Mouse (Mus musculus) embryonic facial prominence, embryonic 14.5 days (tissue): ENCODE measurements around the gene Rsph14. TPM values are rescaled to one million over a fixed set of nuclear protein-coding genes. Genes with fewer than 3 reads are reported as not detected.
"Not testable (repeated sequence)": the region's sequence is repeated elsewhere in the genome, so short reads cannot be mapped to it uniquely, and the experiment has no call there.

Experiments used
- ATAC-seq: fragments of 200-750 bp; cut with Nextera tagmentation; 2 replicates; pipeline ENCODE4 v1.8.0; 2017; ENCODE audit warnings: low read depth, moderate number of reproducible peaks, moderate TSS enrichment
- DNase-seq: peaks from one replicate; pipeline ENCODE4 v3.0.0-alpha.2; 2015; ENCODE audit warnings: low spot score
- H3K27ac ChIP-seq: fragments of 300-500 bp; sonication (generic); replicated peaks from 2 replicates; pipeline ENCODE4 v1.5.1; 2014; ENCODE audit warnings: low read depth, mild to moderate bottlenecking, low read length, moderate library complexity
- H3K27me3 ChIP-seq: fragments of 300-500 bp; sonication (generic); replicated peaks from 2 replicates; pipeline ENCODE4 v1.6.1; 2014; ENCODE audit warnings: low read length; ENCODE audit not compliant: control insufficient read depth, insufficient read depth
- H3K36me3 ChIP-seq: fragments of 300-500 bp; sonication (generic); 2 replicates; pipeline ENCODE4 v1.6.1; 2014; ENCODE audit warnings: low read length, mixed read lengths; ENCODE audit not compliant: control insufficient read depth, insufficient read depth
- H3K4me1 ChIP-seq: fragments of 300-500 bp; sonication (generic); 2 replicates; pipeline ENCODE4 v1.6.1; 2014; ENCODE audit warnings: antibody characterized with exemption, low read length; ENCODE audit not compliant: control insufficient read depth, insufficient read depth
- H3K4me2 ChIP-seq: fragments of 300-500 bp; sonication (generic); 2 replicates; pipeline ENCODE4 v1.6.1; 2014; ENCODE audit warnings: low read depth, mild to moderate bottlenecking, low read length, moderate library complexity, mixed read lengths
- H3K4me3 ChIP-seq: fragments of 300-500 bp; sonication (generic); 2 replicates; pipeline ENCODE4 v1.5.1; 2014; ENCODE audit warnings: low read depth, mild to moderate bottlenecking, low read length
- H3K9ac ChIP-seq: fragments of 300-500 bp; sonication (generic); 2 replicates; pipeline ENCODE4 v1.6.1; 2014; ENCODE audit warnings: low read depth, mild to moderate bottlenecking, low read length, moderate library complexity, mixed read lengths
- H3K9me3 ChIP-seq: fragments of 300-500 bp; sonication (generic); 2 replicates; pipeline ENCODE4 v1.6.1; 2016; ENCODE audit warnings: low read length; ENCODE audit not compliant: control insufficient read depth
- WGBS: fragments of 180-500 bp; shearing (Covaris S2); extraction: QIAGEN DNeasy Blood & Tissue Kit; methylation state at CpG from one replicate; pipeline ENCODE4 v1.1.7; 2014; 5-methylcytosine and 5-hydroxymethylcytosine counted together
- polyA plus RNA-seq: library from polyadenylated mRNA; unstranded; fragments of >200 nt; fragmentation: Nextera tagmentation; extraction: Ambion mirVana; gene quantifications from 2 replicates; pipeline ENCODE4 v1.2.1, GENCODE M21; 2014

Gene Rsph14
- polyA plus RNA-seq, 1 experiment from 2014 or later: 2.4 TPM

DNA sequence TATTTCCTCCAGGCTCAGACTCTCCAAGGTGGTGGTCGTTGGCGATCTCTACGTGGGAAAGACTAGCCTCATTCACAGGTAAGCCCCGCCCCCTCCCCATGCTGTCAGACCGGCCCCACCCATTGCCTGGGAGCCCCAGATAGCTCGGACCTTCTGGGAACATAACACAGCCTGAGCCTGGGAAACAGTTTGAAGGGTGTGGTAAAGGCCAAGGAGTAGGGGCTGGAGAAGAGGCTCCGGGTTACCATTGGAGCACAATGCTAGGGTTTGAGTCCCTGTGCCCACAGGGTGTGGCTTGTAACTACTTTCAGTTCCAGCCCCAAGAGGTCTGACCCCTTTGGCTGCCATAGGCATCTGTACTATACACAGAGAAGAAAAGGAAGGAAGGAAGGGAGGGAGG is 12.1 kb upstream of the Rsph14 start:
- Histone ChIP-seq H3K27me3 (no peaks in the 10 kb centered on the region), H3K27ac (no peak overlapping the region), H3K9me3 (no peaks in the 10 kb centered on the region), H3K36me3 (no peaks in the 10 kb centered on the region), H3K4me3 (no peak overlapping the region), H3K4me1 (no peaks in the 10 kb centered on the region), H3K9ac (no peak overlapping the region), H3K4me2 (no peak overlapping the region)
- ATAC-seq (no peak), DNase-seq (no peak)
- WGBS: 40% methylated on average over 7 of the region's 7 CpGs

DNA sequence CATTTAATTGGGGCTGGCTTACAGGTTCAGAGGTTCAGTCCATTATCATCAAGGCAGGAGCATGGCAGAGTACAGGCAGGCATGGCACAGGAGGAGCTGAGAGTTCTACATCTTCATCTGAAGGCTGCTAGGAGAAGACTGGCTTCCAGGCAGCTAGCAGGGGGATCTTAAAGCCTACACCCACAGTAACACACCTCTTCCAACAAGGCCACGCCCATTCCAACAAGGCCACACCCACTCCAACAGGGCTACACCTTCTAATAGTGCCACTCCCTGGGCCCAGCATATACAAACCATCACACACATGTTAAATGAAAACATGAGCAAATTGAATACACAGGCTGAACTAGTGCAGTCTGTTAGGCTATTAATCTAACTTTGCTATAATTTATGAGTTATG is 9.7 kb upstream of the Rsph14 start:
- not testable (repeated sequence) for H3K27ac ChIP-seq, H3K4me2 ChIP-seq
- 0% methylated on average over 1 of the region's 1 CpGs for WGBS

DNA sequence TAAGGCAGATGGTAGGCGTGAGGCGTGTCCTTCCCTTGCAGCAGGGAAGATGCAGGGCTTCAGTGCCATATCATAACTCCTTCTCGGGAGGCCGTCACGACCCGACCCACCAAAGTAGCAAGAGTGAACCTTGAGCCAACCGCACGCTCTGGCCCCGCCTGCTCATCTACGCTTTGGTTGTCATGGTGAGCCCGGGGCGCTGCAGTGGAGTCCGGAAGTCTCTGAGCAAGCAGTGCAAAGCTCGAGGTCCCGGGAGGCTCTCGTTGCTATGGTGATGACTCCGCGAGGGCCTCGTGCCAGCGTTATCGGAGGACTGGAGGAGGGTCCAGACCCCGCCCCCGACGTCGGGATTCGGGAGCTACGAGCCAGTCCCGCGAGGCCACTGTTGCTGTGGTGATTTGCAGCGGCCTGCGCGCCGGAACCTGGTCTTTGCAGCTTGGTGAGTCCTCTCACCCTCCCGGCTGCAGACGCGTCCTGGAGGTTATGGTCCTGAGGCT is 4.5 kb upstream of the Rsph14 start, which contains the start of gene Rab36:
Rab36 (plus strand) TSS at position 176 of the 497 bp plus-strand sequence.
- peak within 1 kb of the TSS; percentile 68 for H3K9ac ChIP-seq
- DNase-seq (peak; percentile 98), ATAC-seq (peak; percentile 97)
- WGBS: 0% methylated on average over 34 of the region's 36 CpGs
- H3K4me1 ChIP-seq: peaks cover 13% of the 10 kb centered on the region
- peak within 1 kb of the TSS; percentile 83 for H3K27ac ChIP-seq
- peak within 1 kb of the TSS; percentile 71 for H3K4me2 ChIP-seq
- H3K4me3 ChIP-seq: peak within 1 kb of the TSS; percentile 46
- no peaks in the 10 kb centered on the region for H3K9me3 ChIP-seq
- no peaks in the 10 kb centered on the region for H3K36me3 ChIP-seq
- no peaks in the 10 kb centered on the region for H3K27me3 ChIP-seq

More for the DNA sequence above, 9.7 kb upstream of the Rsph14 start:
- H3K9ac ChIP-seq, H3K9me3 ChIP-seq, ATAC-seq, DNase-seq, H3K27me3 ChIP-seq, H3K36me3 ChIP-seq, H3K4me3 ChIP-seq, H3K4me1 ChIP-seq: not testable (repeated sequence)

DNA sequence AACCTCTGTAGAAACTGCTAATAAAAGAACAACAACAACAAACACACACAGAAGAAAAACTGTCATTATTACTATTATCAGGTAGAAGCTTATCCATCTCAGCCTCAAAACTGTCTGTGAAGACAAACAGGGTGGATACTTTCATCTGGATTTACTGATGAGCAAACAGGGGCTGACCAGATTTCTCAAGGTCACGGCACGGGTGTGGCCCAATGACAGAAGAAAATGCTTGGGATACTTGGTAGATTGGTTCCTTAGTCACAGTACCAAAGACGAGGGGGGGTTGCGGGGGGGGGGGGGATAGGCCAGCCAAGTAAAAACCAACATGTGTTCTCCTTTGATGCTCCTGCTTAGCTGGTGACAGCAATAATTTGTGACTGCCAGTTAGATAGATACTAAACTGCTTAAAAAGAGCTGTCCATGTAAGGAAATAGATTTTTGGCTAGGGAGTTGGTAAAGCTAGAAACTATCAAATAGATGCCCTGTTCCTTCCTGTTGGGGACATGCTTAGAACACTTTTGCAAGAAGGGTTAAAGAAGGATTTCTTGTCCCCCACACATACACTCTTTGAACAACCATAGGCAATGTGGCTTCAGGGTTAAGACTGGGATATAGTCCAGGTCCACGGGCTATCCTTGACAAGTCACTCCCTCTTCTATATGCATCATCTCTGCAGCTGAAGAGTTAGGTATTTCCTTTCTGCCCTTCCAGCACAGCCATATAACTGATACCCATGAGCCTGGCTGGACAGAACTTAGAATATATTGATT is 856 bp downstream of the Rsph14 start:
- Histone ChIP-seq H3K4me3 (no peak overlapping the region), H3K27me3 (no peaks in the 10 kb centered on the region), H3K36me3 (no peaks in the 10 kb centered on the region)

DNA sequence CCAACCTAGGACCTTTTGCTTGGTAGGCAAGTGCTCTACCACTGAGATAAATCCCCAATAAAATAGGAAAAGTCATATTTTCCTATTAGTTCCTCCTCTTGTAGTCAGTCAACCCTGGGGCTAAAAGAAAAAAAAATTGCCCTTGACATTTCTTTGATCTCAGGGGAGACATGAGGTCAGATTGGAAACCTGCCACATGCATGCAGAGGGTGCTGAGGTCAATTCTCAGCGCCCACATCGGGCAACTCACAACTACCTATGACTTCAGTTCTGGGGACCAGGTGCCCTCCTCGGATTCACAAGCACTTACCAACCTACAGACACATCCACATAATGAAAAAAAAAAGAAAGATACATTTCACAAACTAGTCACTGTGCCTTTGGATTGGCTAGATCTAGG is 2.2 kb downstream of the Rsph14 start:
- H3K36me3 ChIP-seq: no peaks in the 10 kb centered on the region
- DNase-seq (no peak), ATAC-seq (no peak)
- no peak overlapping the region for H3K9ac ChIP-seq
- no peaks in the 10 kb centered on the region for H3K9me3 ChIP-seq
- WGBS: 76% methylated on average over 3 of the region's 3 CpGs
- H3K4me1 ChIP-seq: peaks cover 9% of the 10 kb centered on the region
- H3K4me2 ChIP-seq: no peak overlapping the region
- H3K27me3 ChIP-seq: no peaks in the 10 kb centered on the region
- no peak overlapping the region for H3K4me3 ChIP-seq
- H3K27ac ChIP-seq: no peak overlapping the region

More for the DNA sequence above, 856 bp downstream of the Rsph14 start:
- Histone ChIP-seq H3K9me3 (no peaks in the 10 kb centered on the region), H3K4me1 (peaks cover 9% of the 10 kb centered on the region), H3K4me2 (no peak overlapping the region), H3K27ac (no peak overlapping the region), H3K9ac (no peak overlapping the region)
- 71% methylated on average over 5 of the region's 5 CpGs for WGBS
- DNase-seq: no peak
- no peak for ATAC-seq

DNA sequence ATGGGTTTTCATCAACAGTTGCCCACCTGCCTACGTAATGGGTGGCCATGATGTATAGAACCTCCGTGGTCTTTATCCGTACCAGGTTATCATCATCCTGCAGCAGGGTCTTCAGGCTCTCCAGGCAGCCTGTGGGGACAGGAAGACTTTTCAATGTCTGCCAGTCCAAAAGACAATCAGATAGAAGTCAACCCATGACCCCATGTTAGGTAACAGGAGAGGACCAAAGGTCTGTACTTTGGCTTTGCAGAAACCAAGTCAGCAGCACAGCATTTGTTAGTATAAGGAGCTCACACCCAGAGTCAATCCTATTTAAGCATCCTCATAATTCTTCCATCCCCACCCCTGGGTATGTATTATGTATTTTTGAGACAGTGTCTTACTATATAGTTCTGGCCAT is 2.7 kb downstream of the Rsph14 start:
- Histone ChIP-seq H3K4me3 (no peak overlapping the region), H3K27ac (no peak overlapping the region), H3K36me3 (no peaks in the 10 kb centered on the region), H3K9ac (no peak overlapping the region), H3K4me1 (peaks cover 9% of the 10 kb centered on the region), H3K4me2 (no peak overlapping the region), H3K9me3 (no peaks in the 10 kb centered on the region), H3K27me3 (no peaks in the 10 kb centered on the region)
- DNase-seq: no peak
- no peak for ATAC-seq
- WGBS: 93% methylated on average over 3 of the region's 3 CpGs

DNA sequence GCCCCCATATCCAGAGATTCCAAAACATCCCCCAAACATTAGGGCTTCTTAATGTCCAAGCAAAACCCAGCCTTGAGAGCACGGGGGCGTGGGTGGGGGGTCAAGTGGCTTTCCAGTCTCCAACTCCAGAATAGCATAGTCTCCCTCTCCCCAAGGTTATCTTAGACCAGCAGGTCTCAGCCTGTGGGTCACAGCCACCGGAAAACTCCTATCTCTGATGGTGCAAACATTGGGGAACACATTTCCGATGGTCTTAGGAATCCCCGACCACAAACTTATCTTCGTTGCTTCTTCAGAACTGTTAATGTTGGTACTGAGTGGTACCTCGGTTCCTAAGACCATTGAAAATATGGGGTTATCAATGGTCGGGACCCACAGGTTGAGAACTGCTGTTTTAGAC is 3.6 kb downstream of the Rsph14 start:
- ATAC-seq (no peak), DNase-seq (no peak)
- Histone ChIP-seq H3K4me1 (peaks cover 9% of the 10 kb centered on the region), H3K9me3 (no peaks in the 10 kb centered on the region), H3K9ac (no peak overlapping the region), H3K36me3 (no peaks in the 10 kb centered on the region), H3K4me3 (no peak overlapping the region), H3K4me2 (no peak overlapping the region), H3K27me3 (no peaks in the 10 kb centered on the region), H3K27ac (no peak overlapping the region)
- WGBS: 87% methylated on average over 8 of the region's 8 CpGs

DNA sequence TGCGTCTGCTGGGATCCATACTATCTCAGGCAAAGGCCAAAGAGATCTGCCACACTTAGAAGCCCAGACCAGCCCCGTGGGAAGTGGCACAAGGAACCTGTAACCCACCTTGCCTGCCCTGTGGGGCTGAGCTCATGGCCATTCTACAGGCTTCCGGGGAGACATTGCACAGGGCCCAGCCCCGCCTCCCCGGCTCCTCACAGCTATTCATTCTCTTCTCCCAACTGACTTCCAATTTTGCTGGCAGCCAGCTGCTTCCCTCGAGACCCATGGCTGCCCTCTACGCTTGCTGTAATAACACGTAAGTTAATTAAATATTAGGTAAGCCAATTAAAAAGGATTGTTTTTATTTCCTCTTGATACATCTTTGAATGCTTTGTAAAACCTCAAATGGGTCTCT is 5.9 kb downstream of the Rsph14 start:
- peak; percentile 24 for DNase-seq
- H3K27me3 ChIP-seq: no peaks in the 10 kb centered on the region

DNA sequence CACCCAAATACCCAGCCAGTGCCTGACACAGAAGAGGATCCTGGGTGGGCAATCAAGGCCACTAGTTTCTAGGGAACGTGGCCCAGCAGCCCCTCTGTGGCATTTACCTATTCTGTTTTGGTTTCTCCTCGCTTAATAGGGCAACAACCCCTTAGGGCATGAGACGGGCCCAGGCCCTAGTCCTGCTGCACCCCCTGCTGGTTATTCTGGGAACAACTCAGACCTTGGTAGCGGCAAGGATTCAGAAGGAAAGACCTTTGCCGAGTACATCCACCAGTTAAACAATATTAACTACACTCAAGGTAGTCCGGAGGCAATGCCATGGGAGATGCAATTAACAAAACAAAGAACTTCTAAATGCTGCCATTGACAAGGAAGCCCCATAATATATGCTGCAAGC is 11.2 kb downstream of the Rsph14 start:
- Histone ChIP-seq H3K4me2 (no peak overlapping the region), H3K9me3 (no peaks in the 10 kb centered on the region), H3K9ac (no peak overlapping the region), H3K27me3 (no peaks in the 10 kb centered on the region), H3K4me3 (no peak overlapping the region), H3K4me1 (no peaks in the 10 kb centered on the region), H3K36me3 (no peaks in the 10 kb centered on the region), H3K27ac (no peak overlapping the region)
- DNase-seq (peak; percentile 64), ATAC-seq (peak; percentile 39; the same call in 1 of the 2 replicates)
- 13% methylated on average over 6 of the region's 6 CpGs for WGBS

More for the DNA sequence above, 5.9 kb downstream of the Rsph14 start:
- Histone ChIP-seq H3K4me2 (no peak overlapping the region), H3K4me3 (no peak overlapping the region), H3K4me1 (no peaks in the 10 kb centered on the region), H3K36me3 (no peaks in the 10 kb centered on the region), H3K27ac (no peak overlapping the region), H3K9ac (no peak overlapping the region), H3K9me3 (no peaks in the 10 kb centered on the region)
- 61% methylated on average over 8 of the region's 8 CpGs for WGBS
- peak; percentile 66; the same call in 1 of the 2 replicates for ATAC-seq
